Mouse (Mus musculus): Measurements from ENCODE around the gene Fignl1. TPM values are rescaled to one million over a fixed set of nuclear protein-coding genes. Genes with fewer than 3 reads are reported as not detected.

Gene Fignl1
- total and polyA plus RNA-seq, 3 experiments: 0.21 to 1.2 (median 0.30) TPM

GRCm38 (mm10) chr11:11774384-11774783 lies 34.4 kb downstream of the Fignl1 start:
- TF ChIP-seq EP300 (IDR thresholded peaks at IDR 0.05; ENCODE audit: insufficient read depth, low read depth, low read length): no peak
- TF ChIP-seq POLR2A (IDR thresholded peaks at IDR 0.05; ENCODE audit: insufficient read depth, low read depth, low read length): no peak
- no peak for TF ChIP-seq CTCF (IDR thresholded peaks at IDR 0.05)
- Histone ChIP-seq H3K4me1 (ENCODE audit: control insufficient read depth, insufficient read depth, low read length) (no peaks in the 10 kb centered on the region), H3K27ac (no peak overlapping the region), H3K9ac (ENCODE audit: low read depth, low read length) (no peak overlapping the region), H3K36me3 (ENCODE audit: control insufficient read depth, insufficient read depth, low read length) (no peaks in the 10 kb centered on the region), H3K27me3 (ENCODE audit: control insufficient read depth, insufficient read depth, low read length) (no peaks in the 10 kb centered on the region), H3K4me3 (no peak overlapping the region), H3K79me2 (replicated peaks; ENCODE audit: control insufficient read depth, insufficient read depth, low read length) (no peaks in the 10 kb centered on the region)
- intact Hi-C loops (cut with DNase I): no loop called here
- no peak for DNase-seq
- 91% methylated on average over 4 of the region's 4 CpGs for WGBS

- Histone ChIP-seq H3K79me2 (replicated peaks; ENCODE audit: control insufficient read depth, insufficient read depth, low read length) (no peaks in the 10 kb centered on the region), H3K27me3 (ENCODE audit: control insufficient read depth, insufficient read depth, low read length) (no peaks in the 10 kb centered on the region), H3K4me3 (no peak overlapping the region), H3K36me3 (ENCODE audit: control insufficient read depth, insufficient read depth, low read length) (no peaks in the 10 kb centered on the region), H3K9ac (ENCODE audit: low read depth, low read length) (no peak overlapping the region), H3K4me1 (ENCODE audit: control insufficient read depth, insufficient read depth, low read length) (no peaks in the 10 kb centered on the region), H3K27ac (no peak overlapping the region)
- intact Hi-C loops (cut with DNase I): no loop called here
- DNase-seq: no peak
- no peak for TF ChIP-seq EP300 (IDR thresholded peaks at IDR 0.05; ENCODE audit: insufficient read depth, low read depth, low read length)
- no peak for TF ChIP-seq CTCF (IDR thresholded peaks at IDR 0.05)
- no peak for TF ChIP-seq POLR2A (IDR thresholded peaks at IDR 0.05; ENCODE audit: insufficient read depth, low read depth, low read length)
- WGBS: 77% methylated on average over 4 of the region's 4 CpGs
These were observed 36.6 kb downstream of the Fignl1 start for GRCm38 (mm10) chr11:11772196-11772595.

- WGBS: 90% methylated on average over 3 of the region's 3 CpGs
- intact Hi-C loops (cut with DNase I): no loop called here
- H3K79me2 ChIP-seq (replicated peaks; ENCODE audit: control insufficient read depth, insufficient read depth, low read length): no peaks in the 10 kb centered on the region
- no peak overlapping the region for H3K4me3 ChIP-seq
- no peaks in the 10 kb centered on the region for H3K36me3 ChIP-seq (ENCODE audit: control insufficient read depth, insufficient read depth, low read length)
- no peak overlapping the region for H3K27ac ChIP-seq
- no peak overlapping the region for H3K9ac ChIP-seq (ENCODE audit: low read depth, low read length)
- no peaks in the 10 kb centered on the region for H3K4me1 ChIP-seq (ENCODE audit: control insufficient read depth, insufficient read depth, low read length)
- TF ChIP-seq EP300 (IDR thresholded peaks at IDR 0.05; ENCODE audit: insufficient read depth, low read depth, low read length) (no peak), POLR2A (IDR thresholded peaks at IDR 0.05; ENCODE audit: insufficient read depth, low read depth, low read length) (no peak), CTCF (IDR thresholded peaks at IDR 0.05) (no peak)
- DNase-seq: no peak
- no peaks in the 10 kb centered on the region for H3K27me3 ChIP-seq (ENCODE audit: control insufficient read depth, insufficient read depth, low read length)
These were observed 38.1 kb downstream of the Fignl1 start for GRCm38 (mm10) chr11:11770691-11771090.

- Histone ChIP-seq H3K9ac (ENCODE audit: low read depth, low read length) (no peak overlapping the region), H3K4me1 (ENCODE audit: control insufficient read depth, insufficient read depth, low read length) (no peaks in the 10 kb centered on the region), H3K36me3 (ENCODE audit: control insufficient read depth, insufficient read depth, low read length) (no peaks in the 10 kb centered on the region), H3K27ac (no peak overlapping the region), H3K4me3 (no peak overlapping the region), H3K79me2 (replicated peaks; ENCODE audit: control insufficient read depth, insufficient read depth, low read length) (no peaks in the 10 kb centered on the region), H3K27me3 (ENCODE audit: control insufficient read depth, insufficient read depth, low read length) (no peaks in the 10 kb centered on the region)
- no peak for DNase-seq
- intact Hi-C loops (cut with DNase I): no loop called here
- WGBS: 88% methylated on average over 20 of the region's 20 CpGs
- no peak for TF ChIP-seq EP300 (IDR thresholded peaks at IDR 0.05; ENCODE audit: insufficient read depth, low read depth, low read length)
- TF ChIP-seq POLR2A (IDR thresholded peaks at IDR 0.05; ENCODE audit: insufficient read depth, low read depth, low read length): no peak
- TF ChIP-seq CTCF (IDR thresholded peaks at IDR 0.05): no peak
These were observed 39.5 kb downstream of the Fignl1 start for GRCm38 (mm10) chr11:11769281-11769680.

- intact Hi-C loops (cut with DNase I): no loop called here
- 80% methylated on average over 2 of the region's 2 CpGs for WGBS
- Histone ChIP-seq H3K36me3 (ENCODE audit: control insufficient read depth, insufficient read depth, low read length) (no peaks in the 10 kb centered on the region), H3K4me3 (no peak overlapping the region), H3K27ac (no peak overlapping the region), H3K9ac (ENCODE audit: low read depth, low read length) (no peak overlapping the region), H3K4me1 (ENCODE audit: control insufficient read depth, insufficient read depth, low read length) (no peaks in the 10 kb centered on the region), H3K79me2 (replicated peaks; ENCODE audit: control insufficient read depth, insufficient read depth, low read length) (no peaks in the 10 kb centered on the region), H3K27me3 (ENCODE audit: control insufficient read depth, insufficient read depth, low read length) (no peaks in the 10 kb centered on the region)
- TF ChIP-seq POLR2A (IDR thresholded peaks at IDR 0.05; ENCODE audit: insufficient read depth, low read depth, low read length) (no peak), CTCF (IDR thresholded peaks at IDR 0.05) (no peak)
- DNase-seq: no peak
These were observed 40.7 kb downstream of the Fignl1 start for GRCm38 (mm10) chr11:11768057-11768456.

GRCm38 (mm10) chr11:11766736-11767135 lies 42.0 kb downstream of the Fignl1 start:
- no peaks in the 10 kb centered on the region for H3K27me3 ChIP-seq (ENCODE audit: control insufficient read depth, insufficient read depth, low read length)
- H3K4me1 ChIP-seq (ENCODE audit: control insufficient read depth, insufficient read depth, low read length): no peaks in the 10 kb centered on the region
- H3K27ac ChIP-seq: no peak overlapping the region
- H3K79me2 ChIP-seq (replicated peaks; ENCODE audit: control insufficient read depth, insufficient read depth, low read length): no peaks in the 10 kb centered on the region
- DNase-seq: no peak
- no peaks in the 10 kb centered on the region for H3K36me3 ChIP-seq (ENCODE audit: control insufficient read depth, insufficient read depth, low read length)
- H3K4me3 ChIP-seq: no peak overlapping the region
- TF ChIP-seq CTCF (IDR thresholded peaks at IDR 0.05) (no peak), POLR2A (IDR thresholded peaks at IDR 0.05; ENCODE audit: insufficient read depth, low read depth, low read length) (no peak), EP300 (IDR thresholded peaks at IDR 0.05; ENCODE audit: insufficient read depth, low read depth, low read length) (no peak)
- intact Hi-C loops (cut with DNase I): no loop called here
- H3K9ac ChIP-seq (ENCODE audit: low read depth, low read length): no peak overlapping the region
